Mouse (Mus musculus) CH12.LX (cell line): ENCODE measurements around the gene Pcdh15. TPM values are rescaled to one million over a fixed set of nuclear protein-coding genes. Genes with fewer than 3 reads are reported as not detected.

Source experiments
- DNase-seq: peaks from one replicate; pipeline ENCODE4 v3.0.0-alpha.2; 2013; ENCODE audit errors: extremely low read depth
- H3K27ac ChIP-seq: 2 replicates; pipeline ENCODE4 v1.5.1; 2012; ENCODE audit warnings: low read depth, mild to moderate bottlenecking, control low read depth, moderate library complexity; ENCODE audit not compliant: insufficient read depth
- H3K27me3 ChIP-seq: replicated peaks from 2 replicates; pipeline ENCODE3; 2012; ENCODE audit warnings: inconsistent platforms
- H3K36me3 ChIP-seq, 2 experiments: replicated peaks in 1 of 2; 2 replicates each; pipeline versions ENCODE3 to v1.6.1; 2012; ENCODE audit warnings: inconsistent platforms in 1 of 2, low read length in 1 of 2, mild to moderate bottlenecking in 1 of 2, mixed read lengths in 1 of 2, moderate library complexity in 1 of 2; ENCODE audit not compliant: control insufficient read depth in 1 of 2, insufficient read depth in 1 of 2
- H3K4me1 ChIP-seq, 2 experiments: 2 replicates each; pipeline ENCODE4 v1.6.1; 2012; ENCODE audit warnings: inconsistent platforms in 1 of 2, moderate library complexity in 1 of 2; ENCODE audit not compliant: insufficient read depth in 2 of 2, control insufficient read depth in 1 of 2
- H3K4me2 ChIP-seq: 2 replicates; pipeline ENCODE4 v1.6.1; 2012; ENCODE audit warnings: low read depth, mild to moderate bottlenecking, control low read depth; ENCODE audit not compliant: poor library complexity, insufficient read depth, severe bottlenecking
- H3K4me3 ChIP-seq, 3 experiments: fragments of 150-350 bp in 1 of 3; sonication (generic) in 1 of 3; replicated peaks in 1 of 3; 2 replicates each; pipeline versions ENCODE3 to v1.5.1; 2011 to 2012; ENCODE audit warnings: low read depth in 2 of 3, low read length in 2 of 3, mild to moderate bottlenecking in 2 of 3, moderate library complexity in 2 of 3, control low read depth in 1 of 3, improper control_type of control experiment in 1 of 3, inconsistent platforms in 1 of 3, mixed read lengths in 1 of 3; ENCODE audit not compliant: poor library complexity in 1 of 3
- H3K79me2 ChIP-seq: replicated peaks from 2 replicates; pipeline ENCODE4 v1.6.1; 2012; ENCODE audit warnings: mild to moderate bottlenecking, moderate library complexity; ENCODE audit not compliant: control insufficient read depth, poor library complexity, insufficient read depth, severe bottlenecking; ENCODE audit errors: extremely low read depth
- H3K9ac ChIP-seq: 2 replicates; pipeline ENCODE4 v1.6.1; 2012; ENCODE audit warnings: low read depth, mild to moderate bottlenecking, control low read depth, moderate library complexity; ENCODE audit not compliant: insufficient read depth
- H3K9me3 ChIP-seq: replicated peaks from 2 replicates; pipeline ENCODE3; 2012; ENCODE audit warnings: low read length, inconsistent platforms, mixed read lengths
- BHLHE40 ChIP-seq: IDR thresholded peaks from 2 replicates; pipeline ENCODE4 v1.6.1; 2011; ENCODE audit warnings: mild to moderate bottlenecking, low read depth, low read length, improper control_type of control experiment
- CTCF ChIP-seq, 2 experiments: IDR thresholded peaks in 1 of 2; conservative IDR thresholded peaks in 1 of 2; 2 replicates each; pipeline ENCODE4 v1.5.1; 2011 to 2012; ENCODE audit warnings: low read depth in 2 of 2, low read length in 2 of 2, improper control_type of control experiment in 1 of 2, inconsistent platforms in 1 of 2, mild to moderate bottlenecking in 1 of 2, moderate library complexity in 1 of 2
- E2F4 ChIP-seq: IDR thresholded peaks from 2 replicates; pipeline ENCODE4 v1.6.1; 2011; ENCODE audit warnings: low read depth, low read length, improper control_type of control experiment; ENCODE audit not compliant: insufficient replicate concordance
- ELF1 ChIP-seq: IDR thresholded peaks from 2 replicates; pipeline ENCODE4 v1.6.1; 2014; ENCODE audit warnings: low read depth, mild to moderate bottlenecking, inconsistent platforms, low read length, improper control_type of control experiment
- ETS1 ChIP-seq: conservative IDR thresholded peaks from 2 replicates; pipeline ENCODE4 v1.6.1; 2012; ENCODE audit warnings: low read depth, mild to moderate bottlenecking, inconsistent platforms, low read length, improper control_type of control experiment, moderate library complexity
- GABPA ChIP-seq: IDR thresholded peaks from 2 replicates; pipeline ENCODE4 v1.6.1; 2012; ENCODE audit warnings: low read depth, low read length, improper control_type of control experiment, inconsistent platforms; ENCODE audit not compliant: insufficient replicate concordance
- JUN ChIP-seq: IDR thresholded peaks from 2 replicates; pipeline ENCODE4 v1.6.1; 2011; ENCODE audit warnings: low read depth, mild to moderate bottlenecking, low read length, improper control_type of control experiment, moderate library complexity; ENCODE audit not compliant: insufficient read depth
- JUND ChIP-seq: conservative IDR thresholded peaks from 2 replicates; pipeline ENCODE4 v1.6.1; 2011; ENCODE audit warnings: low read depth, low read length, improper control_type of control experiment
- KAT2A ChIP-seq: IDR thresholded peaks from 2 replicates; pipeline ENCODE4 v1.6.1; 2012; ENCODE audit warnings: low read length, improper control_type of control experiment, inconsistent platforms; ENCODE audit not compliant: insufficient replicate concordance
- MAX ChIP-seq: IDR thresholded peaks from 2 replicates; pipeline ENCODE4 v1.6.1; 2011; ENCODE audit warnings: low read length, improper control_type of control experiment
- MAZ ChIP-seq: IDR thresholded peaks from 2 replicates; pipeline ENCODE4 v1.6.1; 2012; ENCODE audit warnings: low read depth, mild to moderate bottlenecking, inconsistent platforms, low read length, improper control_type of control experiment, moderate library complexity
- NELFE ChIP-seq: IDR thresholded peaks from 2 replicates; pipeline ENCODE4 v1.6.1; 2011; ENCODE audit warnings: low read depth, low read length, improper control_type of control experiment
- POLR2A ChIP-seq: IDR thresholded peaks from 2 replicates; pipeline ENCODE4 v1.6.1; 2011; ENCODE audit warnings: low read depth, mild to moderate bottlenecking, improper control_type of control experiment, low read length
- RAD21 ChIP-seq: IDR thresholded peaks from 2 replicates; pipeline ENCODE4 v1.6.1; 2011; ENCODE audit warnings: low read depth, mild to moderate bottlenecking, low read length, improper control_type of control experiment, moderate library complexity
- USF1 ChIP-seq: IDR thresholded peaks from 2 replicates; pipeline ENCODE4 v1.6.1; 2014; ENCODE audit warnings: low read depth, mild to moderate bottlenecking, inconsistent platforms, low read length, improper control_type of control experiment
- USF2 ChIP-seq: conservative IDR thresholded peaks from 2 replicates; pipeline ENCODE4 v1.6.1; 2011; ENCODE audit warnings: low read depth, low read length, improper control_type of control experiment
- ZC3H11A ChIP-seq: IDR thresholded peaks from 2 replicates; pipeline ENCODE4 v1.6.1; 2012; ENCODE audit warnings: low read depth, mild to moderate bottlenecking, inconsistent platforms, low read length, improper control_type of control experiment
- ZMIZ1 ChIP-seq: IDR thresholded peaks from 2 replicates; pipeline ENCODE4 v1.6.1; 2012; ENCODE audit warnings: low read depth, mild to moderate bottlenecking, inconsistent platforms, low read length, improper control_type of control experiment
- ZNF384 ChIP-seq: IDR thresholded peaks from 2 replicates; pipeline ENCODE4 v1.6.1; 2012; ENCODE audit warnings: low read depth, low read length, improper control_type of control experiment, inconsistent platforms
- dilution Hi-C: fragments of 300-500 bp; cut with MboI; formaldehyde crosslinking; loops from 2 replicates; pipeline ENCODE4 v1.14.3; 2020; ENCODE audit warnings: low sequenced_read_pairs; ENCODE audit not compliant: extremely low pct_unique_long_range_greater_than_20kb, extremely low pct_ligation_motif_present
- in situ Hi-C: fragments of 300-500 bp; cut with MboI; formaldehyde crosslinking; loops from 3 replicates; pipeline ENCODE4 v1.14.3; 2019; ENCODE audit warnings: low sequenced_read_pairs, low pct_ligation_motif_present, low pct_unique_long_range_greater_than_20kb, mixed read lengths
- polyA plus RNA-seq: library from polyadenylated mRNA; unstranded; fragments of >175 nt; gene quantifications from 2 replicates; pipeline ENCODE4 v1.2.1, GENCODE M21; 2012; ENCODE audit warnings: low read depth; ENCODE audit not compliant: insufficient read length
- total RNA-seq, 2 experiments: library from RNA; depleted of rRNA; stranded (reverse); fragments of 300-350 nt in 1 of 2; fragments of >200 nt in 1 of 2; gene quantifications; 2 replicates each; pipeline ENCODE4 v1.2.3; 2012 to 2014

The Pcdh15 gene
- total and polyA plus RNA-seq, 3 experiments: not detected

DNA sequence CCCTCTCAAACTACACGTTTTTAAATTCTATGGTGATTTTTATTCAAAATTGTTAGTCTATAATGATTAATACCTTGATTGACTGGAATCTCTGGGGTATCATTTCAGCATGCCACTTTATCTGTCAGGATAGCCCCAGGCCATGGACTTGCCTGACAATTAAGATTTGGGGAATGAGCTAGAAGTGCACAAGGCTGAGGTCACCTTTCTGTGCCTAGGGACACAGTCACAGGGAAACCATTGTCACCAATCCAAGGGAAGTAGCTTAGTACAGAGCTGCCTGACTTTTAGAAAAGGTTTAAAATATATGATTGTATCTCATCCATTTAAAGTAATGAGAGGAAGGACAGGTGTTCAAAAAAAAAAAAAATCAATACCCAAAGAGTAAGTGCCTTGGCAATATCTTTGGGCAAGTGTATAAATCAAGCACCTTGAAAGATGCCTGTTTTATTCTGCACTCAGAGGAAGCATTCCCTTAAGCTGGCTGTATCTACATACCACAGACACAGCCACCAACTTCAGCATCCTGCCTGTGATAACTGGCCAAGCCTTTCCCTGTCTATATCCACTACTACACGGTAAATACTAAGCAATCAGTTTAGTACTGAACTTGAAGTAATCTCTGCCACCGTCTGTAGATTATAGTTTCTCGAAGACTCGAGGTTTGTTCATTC, 779.0 kb downstream of the Pcdh15 start:
- Histone ChIP-seq H3K4me3 (no peak overlapping the region), H3K9ac (no peak overlapping the region), H3K27ac (no peak overlapping the region), H3K4me2 (no peak overlapping the region), H3K79me2 (no peaks in the 10 kb centered on the region), H3K9me3 (peaks cover 17% of the 10 kb centered on the region), H3K27me3 (no peaks in the 10 kb centered on the region), H3K4me1 (no peaks in the 10 kb centered on the region), H3K36me3 (no peaks in the 10 kb centered on the region)
- in situ Hi-C loops (no loop called here), dilution Hi-C loops (no loop called here)
- TF ChIP-seq MAX (no peak), ZMIZ1 (no peak), GABPA (no peak), CTCF (conservative IDR thresholded peaks at IDR 0.05 in 1 of 2, IDR thresholded peaks at IDR 0.05 in 1 of 2; ENCODE audit: low read depth in 2 of 2, low read length in 2 of 2) (no peak), BHLHE40 (no peak), MAZ (no peak), ZNF384 (no peak), ELF1 (no peak), JUND (no peak), ZC3H11A (no peak), ETS1 (no peak), E2F4 (no peak), KAT2A (no peak), JUN (no peak), USF1 (no peak), POLR2A (no peak), USF2 (no peak), NELFE (no peak)
- DNase-seq: no peak

- dilution Hi-C loops (no loop called here), in situ Hi-C loops (no loop called here)
- TF ChIP-seq RAD21: no peak
- no peak for TF ChIP-seq ELF1
- TF ChIP-seq ETS1: no peak
- no peak for TF ChIP-seq ZC3H11A
Measured at GRCm38 (mm10) chr10:73878729-73879067, 779.6 kb downstream of the Pcdh15 start.

More at GRCm38 (mm10) chr10:73878729-73879067, 779.6 kb downstream of the Pcdh15 start:
- Histone ChIP-seq H3K79me2 (no peaks in the 10 kb centered on the region), H3K27me3 (no peaks in the 10 kb centered on the region), H3K4me3 (no peak overlapping the region), H3K4me1 (no peaks in the 10 kb centered on the region), H3K9ac (no peak overlapping the region), H3K9me3 (peaks cover 17% of the 10 kb centered on the region), H3K36me3 (no peaks in the 10 kb centered on the region), H3K27ac (no peak overlapping the region), H3K4me2 (no peak overlapping the region)
- no peak for DNase-seq
